ENCODE assay signal across 22 mouse cellular contexts in genomic region chr10:16467935-16468334, GRCm38 (mm10).
DNase-seq lines count a peak whose midpoint lies in the region; ATAC-seq and TF ChIP-seq lines count a peak whose summit lies in the region.
"Had no signal": no experiment of that assay in that cellular context is flagged by ENCODE, and none has a peak within 500 bp of the region (broad histone marks: within the 10 kb centered on the region; RNA-seq: fewer than 3 reads in every experiment).

No protein-coding gene starts in this region.

- no peak for TF ChIP-seq POLR2A in brain, embryonic 14.5 days (IDR thresholded peaks at IDR 0.05; ENCODE audit: borderline replicate concordance, extremely low read depth, insufficient read depth, insufficient read length, poor library complexity, severe bottlenecking)

- WGBS in forebrain, embryonic 14.5 days = 69% methylated on average over 3 of the region's 3 CpGs
- 82% methylated on average over 3 of the region's 3 CpGs for WGBS in forebrain, embryonic 11.5 days
- 72% methylated on average over 3 of the region's 3 CpGs for WGBS in liver, embryonic 11.5 days

- no peak for TF ChIP-seq CTCF in brain, embryonic 14.5 days (IDR thresholded peaks at IDR 0.05; ENCODE audit: borderline replicate concordance, extremely low read depth, insufficient read depth, insufficient read length)

- H3K4me3 ChIP-seq in forebrain, embryonic 14.5 days (ENCODE audit: low read depth, low read length) = no peak overlapping the region
- H3K4me3 ChIP-seq in forebrain, embryonic 11.5 days (ENCODE audit: low read depth, low read length) = no peak overlapping the region
- H3K4me3 ChIP-seq in liver, embryonic 11.5 days (ENCODE audit: low read depth, low read length) = no peak overlapping the region
- H3K4me3 ChIP-seq: embryonic facial prominence, embryonic 10.5 days; heart, embryonic 12.5 days; hindbrain, embryonic 10.5 days; intestine, embryonic 15.5 days; midbrain, embryonic 12.5 days had no signal

- no peak for DNase-seq in cerebellum, postnatal 4 days (ENCODE audit: low spot score in 2 of 2)
- peak; percentile 38 for DNase-seq in forebrain, embryonic 14.5 days (ENCODE audit: low spot score)
- no peak for DNase-seq in forebrain, embryonic 11.5 days (ENCODE audit: low spot score)
- peak; percentile 57 for DNase-seq in brain, embryonic 14.5 days (ENCODE audit: low read depth)
- peak; percentile 16 for DNase-seq in layer of hippocampus, adult 9-10 months (ENCODE audit: low spot score)
- DNase-seq in liver, embryonic 11.5 days (ENCODE audit: low spot score) = no peak
- no peak for DNase-seq in gastrocnemius, postnatal 4 days (ENCODE audit: low spot score in 2 of 2)
- DNase-seq: gastrocnemius, postnatal 14 days; heart, adult 18-20 months; heart, postnatal 10 days; kidney, adult 9 months; kidney, postnatal 14 days; lung, embryonic 14.5 days; thymus, postnatal 14 days had no signal

- no peaks in the 10 kb centered on the region for H3K27me3 ChIP-seq in forebrain, embryonic 14.5 days (replicated peaks; ENCODE audit: control insufficient read depth, insufficient read depth, low read length)
- H3K27me3 ChIP-seq in forebrain, embryonic 11.5 days (ENCODE audit: control insufficient read depth, insufficient read depth, low read length) = no peaks in the 10 kb centered on the region
- no peaks in the 10 kb centered on the region for H3K27me3 ChIP-seq in liver, embryonic 11.5 days (replicated peaks; ENCODE audit: control insufficient read depth, insufficient read depth, low read length)
- H3K27me3 ChIP-seq: heart, embryonic 12.5 days; intestine, embryonic 15.5 days; midbrain, embryonic 12.5 days had no signal

- peak; percentile 40; the same call in 1 of the 2 replicates for ATAC-seq in cerebellum, adult (ENCODE audit: insufficient number of reproducible peaks, low FRiP score, low TSS enrichment)
- no peak for ATAC-seq in forebrain, embryonic 14.5 days
- ATAC-seq in forebrain, embryonic 11.5 days (replicated peaks; ENCODE audit: low FRiP score) = no peak
- no peak for ATAC-seq in liver, embryonic 11.5 days (replicated peaks; ENCODE audit: low FRiP score)
- ATAC-seq: hindbrain, embryonic 16.5 days; intestine, embryonic 15.5 days had no signal

- no peak overlapping the region for H3K4me2 ChIP-seq in forebrain, embryonic 14.5 days (ENCODE audit: low read length)
- no peak overlapping the region for H3K4me2 ChIP-seq in forebrain, embryonic 11.5 days (ENCODE audit: low read depth, low read length, severe bottlenecking)
- no peak overlapping the region for H3K4me2 ChIP-seq in liver, embryonic 11.5 days
- H3K4me2 ChIP-seq: heart, embryonic 12.5 days; intestine, embryonic 15.5 days; lung, embryonic 14.5 days; midbrain, embryonic 12.5 days had no signal

- no peaks in the 10 kb centered on the region for H3K9me3 ChIP-seq in forebrain, embryonic 14.5 days (replicated peaks; ENCODE audit: control insufficient read depth, low read length)
- H3K9me3 ChIP-seq in forebrain, embryonic 11.5 days (ENCODE audit: control insufficient read depth, low read length) = no peaks in the 10 kb centered on the region
- H3K9me3 ChIP-seq in liver, embryonic 11.5 days (ENCODE audit: control insufficient read depth, low read length) = no peaks in the 10 kb centered on the region
- H3K9me3 ChIP-seq: embryonic facial prominence, embryonic 10.5 days; heart, embryonic 12.5 days; hindbrain, embryonic 10.5 days; intestine, embryonic 15.5 days; midbrain, embryonic 12.5 days had no signal

- H3K36me3 ChIP-seq in forebrain, embryonic 14.5 days (ENCODE audit: control insufficient read depth, insufficient read depth, low read length) = no peaks in the 10 kb centered on the region
- no peaks in the 10 kb centered on the region for H3K36me3 ChIP-seq in forebrain, embryonic 11.5 days (ENCODE audit: control insufficient read depth, insufficient read depth, low read length)
- no peaks in the 10 kb centered on the region for H3K36me3 ChIP-seq in liver, embryonic 11.5 days (ENCODE audit: control insufficient read depth, insufficient read depth, low read length)
- H3K36me3 ChIP-seq: embryonic facial prominence, embryonic 10.5 days; heart, embryonic 12.5 days; hindbrain, embryonic 10.5 days; intestine, embryonic 15.5 days; midbrain, embryonic 12.5 days had no signal

- no peaks in the 10 kb centered on the region for H3K4me1 ChIP-seq in forebrain, embryonic 14.5 days (ENCODE audit: control insufficient read depth, insufficient read depth, low read length)
- no peaks in the 10 kb centered on the region for H3K4me1 ChIP-seq in forebrain, embryonic 11.5 days (replicated peaks; ENCODE audit: control insufficient read depth, insufficient read depth, low read length)
- no peaks in the 10 kb centered on the region for H3K4me1 ChIP-seq in liver, embryonic 11.5 days (replicated peaks; ENCODE audit: control insufficient read depth, insufficient read depth, low read length)
- H3K4me1 ChIP-seq: embryonic facial prominence, embryonic 10.5 days; heart, embryonic 12.5 days; hindbrain, embryonic 10.5 days; intestine, embryonic 15.5 days; midbrain, embryonic 12.5 days had no signal

- no peak overlapping the region for H3K9ac ChIP-seq in forebrain, embryonic 14.5 days (ENCODE audit: low read length)
- H3K9ac ChIP-seq in forebrain, embryonic 11.5 days (ENCODE audit: low read length) = no peak overlapping the region
- H3K9ac ChIP-seq in liver, embryonic 11.5 days (ENCODE audit: low read depth, low read length) = no peak overlapping the region
- H3K9ac ChIP-seq: heart, embryonic 12.5 days; intestine, embryonic 15.5 days; liver, embryonic 14.5 days; lung, embryonic 14.5 days; midbrain, embryonic 12.5 days had no signal

- no peak overlapping the region for H3K27ac ChIP-seq in forebrain, embryonic 14.5 days (ENCODE audit: low read depth, low read length)
- no peak overlapping the region for H3K27ac ChIP-seq in forebrain, embryonic 11.5 days (ENCODE audit: low read depth, low read length)
- H3K27ac ChIP-seq in liver, embryonic 11.5 days (ENCODE audit: low read depth, low read length) = no peak overlapping the region
- H3K27ac ChIP-seq: embryonic facial prominence, embryonic 10.5 days; hindbrain, embryonic 10.5 days; intestine, embryonic 15.5 days; liver, embryonic 14.5 days; midbrain, embryonic 12.5 days had no signal

Comparison
In these comparisons a context has a peak if more than half of its experiments do, and no peak if none do; other contexts are left out.
1. DNase-seq: peak in forebrain, embryonic 14.5 days (single experiment), brain, embryonic 14.5 days (single experiment) and layer of hippocampus, adult 9-10 months (single experiment); none in cerebellum, postnatal 4 days (0 of 2), forebrain, embryonic 11.5 days (single experiment), liver, embryonic 11.5 days (single experiment) and gastrocnemius, postnatal 4 days (0 of 2).